Mouse (Mus musculus) cerebellum, adult 11-12 months (tissue): ENCODE results near the gene Clspn.

ENCODE experiments used
- DNase-seq: peaks from one replicate; pipeline ENCODE4 v3.0.0; 2022

Clspn gene

DNA sequence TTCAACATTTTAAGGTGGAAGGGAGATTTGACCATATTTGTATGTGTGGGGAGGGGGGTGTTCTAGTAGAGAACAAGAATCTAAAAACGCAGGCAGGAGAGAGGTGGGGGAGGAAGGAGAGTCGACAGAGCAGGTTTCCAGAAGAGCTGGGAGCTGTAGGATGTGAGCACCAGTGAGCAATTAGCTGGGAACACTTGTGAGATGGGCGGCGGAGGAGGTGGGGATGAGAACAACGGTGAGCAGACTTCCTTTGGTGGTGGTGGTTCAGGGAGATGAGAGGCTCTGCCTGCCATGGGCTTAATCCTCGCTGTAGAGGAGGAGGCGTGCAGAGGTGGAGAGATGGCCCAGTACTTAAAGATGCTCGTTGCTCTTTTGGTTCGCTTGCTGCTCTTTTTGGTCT lies 85.2 kb downstream of the Clspn start:
- DNase-seq: no peak
